Mouse (Mus musculus): ENCODE results near the gene Polr3c. TPM values are rescaled to one million over a fixed set of nuclear protein-coding genes. Genes with fewer than 3 reads are reported as not detected.

The Polr3c gene
- polyA plus RNA-seq, 1 experiment from 2014 or later, result 27.8 TPM

GRCm38 (mm10) chr3:96675171-96675570 is 52.3 kb downstream of the Polr3c start:
- 78% methylated on average over 3 of the region's 3 CpGs for WGBS
- no peak for ATAC-seq
- no peak for DNase-seq (ENCODE audit: low spot score)
- Histone ChIP-seq H3K4me2 (ENCODE audit: low read length) (no peak overlapping the region), H3K4me3 (ENCODE audit: low read depth, low read length) (no peak overlapping the region), H3K27ac (ENCODE audit: low read depth, low read length) (no peak overlapping the region), H3K9ac (ENCODE audit: low read length) (no peak overlapping the region), H3K36me3 (ENCODE audit: control insufficient read depth, insufficient read depth, low read length) (no peaks in the 10 kb centered on the region), H3K4me1 (ENCODE audit: control insufficient read depth, insufficient read depth, low read length) (no peaks in the 10 kb centered on the region), H3K9me3 (replicated peaks; ENCODE audit: control insufficient read depth, low read length) (no peaks in the 10 kb centered on the region), H3K27me3 (replicated peaks; ENCODE audit: control insufficient read depth, insufficient read depth, low read length) (no peaks in the 10 kb centered on the region; the same call in none of the 2 replicates)

GRCm38 (mm10) chr3:96674442-96674841 is 53.0 kb downstream of the Polr3c start:
- H3K36me3 ChIP-seq (ENCODE audit: control insufficient read depth, insufficient read depth, low read length), result no peaks in the 10 kb centered on the region
- no peak overlapping the region for H3K4me3 ChIP-seq (ENCODE audit: low read depth, low read length)
- no peak overlapping the region for H3K9ac ChIP-seq (ENCODE audit: low read length)
- no peaks in the 10 kb centered on the region; the same call in none of the 2 replicates for H3K27me3 ChIP-seq (replicated peaks; ENCODE audit: control insufficient read depth, insufficient read depth, low read length)
- DNase-seq (ENCODE audit: low spot score), result no peak
- no peak overlapping the region for H3K27ac ChIP-seq (ENCODE audit: low read depth, low read length)
- 77% methylated on average over 8 of the region's 8 CpGs for WGBS
- H3K4me2 ChIP-seq (ENCODE audit: low read length), result no peak overlapping the region
- H3K4me1 ChIP-seq (ENCODE audit: control insufficient read depth, insufficient read depth, low read length), result peaks cover 2% of the 10 kb centered on the region; the same call in 1 of the 2 replicates
- ATAC-seq, result no peak
- H3K9me3 ChIP-seq (replicated peaks; ENCODE audit: control insufficient read depth, low read length), result no peaks in the 10 kb centered on the region

- WGBS, result 67% methylated on average over 4 of the region's 4 CpGs
- no peaks in the 10 kb centered on the region for H3K9me3 ChIP-seq (replicated peaks; ENCODE audit: control insufficient read depth, low read length)
- no peaks in the 10 kb centered on the region for H3K36me3 ChIP-seq (ENCODE audit: control insufficient read depth, insufficient read depth, low read length)
- H3K27ac ChIP-seq (ENCODE audit: low read depth, low read length), result no peak overlapping the region
- peaks cover 2% of the 10 kb centered on the region; the same call in 1 of the 2 replicates for H3K4me1 ChIP-seq (ENCODE audit: control insufficient read depth, insufficient read depth, low read length)
- no peak overlapping the region for H3K4me3 ChIP-seq (ENCODE audit: low read depth, low read length)
- H3K27me3 ChIP-seq (replicated peaks; ENCODE audit: control insufficient read depth, insufficient read depth, low read length), result no peaks in the 10 kb centered on the region; the same call in none of the 2 replicates
- no peak overlapping the region for H3K9ac ChIP-seq (ENCODE audit: low read length)
- ATAC-seq (no peak), DNase-seq (ENCODE audit: low spot score) (no peak)
- H3K4me2 ChIP-seq (ENCODE audit: low read length), result no peak overlapping the region
Measured at GRCm38 (mm10) chr3:96673514-96673913, 53.9 kb downstream of the Polr3c start.

GRCm38 (mm10) chr3:96671519-96671918 is 55.9 kb downstream of the Polr3c start:
- no peak overlapping the region for H3K9ac ChIP-seq (ENCODE audit: low read length)
- 96% methylated on average over 5 of the region's 5 CpGs for WGBS
- no peaks in the 10 kb centered on the region; the same call in none of the 2 replicates for H3K27me3 ChIP-seq (replicated peaks; ENCODE audit: control insufficient read depth, insufficient read depth, low read length)
- H3K9me3 ChIP-seq (replicated peaks; ENCODE audit: control insufficient read depth, low read length), result no peaks in the 10 kb centered on the region
- ATAC-seq, result no peak
- no peak for DNase-seq (ENCODE audit: low spot score)
- no peak overlapping the region for H3K4me3 ChIP-seq (ENCODE audit: low read depth, low read length)
- H3K27ac ChIP-seq (ENCODE audit: low read depth, low read length), result no peak overlapping the region
- no peaks in the 10 kb centered on the region for H3K36me3 ChIP-seq (ENCODE audit: control insufficient read depth, insufficient read depth, low read length)
- peaks cover 2% of the 10 kb centered on the region; the same call in 1 of the 2 replicates for H3K4me1 ChIP-seq (ENCODE audit: control insufficient read depth, insufficient read depth, low read length)
- H3K4me2 ChIP-seq (ENCODE audit: low read length), result no peak overlapping the region

GRCm38 (mm10) chr3:96669727-96670468 is 57.5 kb downstream of the Polr3c start, which contains the start of gene Ankrd35:
TSS of gene Ankrd35 (plus strand) at chr3:96670131.
- DNase-seq (ENCODE audit: low spot score) (peak; percentile 81), ATAC-seq (peak; percentile 89)
- peak within 1 kb of the TSS; percentile 69 for H3K4me2 ChIP-seq (ENCODE audit: low read length)
- H3K9ac ChIP-seq (ENCODE audit: low read length), result peak within 1 kb of the TSS; percentile 52
- peak within 1 kb of the TSS; percentile 37 for H3K4me3 ChIP-seq (ENCODE audit: low read depth, low read length)
- H3K36me3 ChIP-seq (ENCODE audit: control insufficient read depth, insufficient read depth, low read length), result no peaks in the 10 kb centered on the region
- no peaks in the 10 kb centered on the region for H3K9me3 ChIP-seq (replicated peaks; ENCODE audit: control insufficient read depth, low read length)
- no peak within 1 kb of the TSS for H3K27ac ChIP-seq (ENCODE audit: low read depth, low read length)
- peaks cover 2% of the 10 kb centered on the region; the same call in 1 of the 2 replicates for H3K4me1 ChIP-seq (ENCODE audit: control insufficient read depth, insufficient read depth, low read length)
- no peaks in the 10 kb centered on the region; the same call in none of the 2 replicates for H3K27me3 ChIP-seq (replicated peaks; ENCODE audit: control insufficient read depth, insufficient read depth, low read length)
- WGBS, result 6% methylated on average over 35 of the region's 35 CpGs

GRCm38 (mm10) chr3:96668424-96669067 is 58.9 kb downstream of the Polr3c start:
- no peak for ATAC-seq

GRCm38 (mm10) chr3:96667316-96667715 is 60.1 kb downstream of the Polr3c start:
- H3K4me3 ChIP-seq (ENCODE audit: low read depth, low read length), result no peak overlapping the region
- ATAC-seq, result no peak
- no peak overlapping the region for H3K9ac ChIP-seq (ENCODE audit: low read length)
- peaks cover 2% of the 10 kb centered on the region; the same call in 1 of the 2 replicates for H3K4me1 ChIP-seq (ENCODE audit: control insufficient read depth, insufficient read depth, low read length)
- no peak overlapping the region for H3K4me2 ChIP-seq (ENCODE audit: low read length)
- no peaks in the 10 kb centered on the region for H3K36me3 ChIP-seq (ENCODE audit: control insufficient read depth, insufficient read depth, low read length)
- no peak for DNase-seq (ENCODE audit: low spot score)
- H3K9me3 ChIP-seq (replicated peaks; ENCODE audit: control insufficient read depth, low read length), result no peaks in the 10 kb centered on the region
- H3K27me3 ChIP-seq (replicated peaks; ENCODE audit: control insufficient read depth, insufficient read depth, low read length), result no peaks in the 10 kb centered on the region; the same call in none of the 2 replicates
- H3K27ac ChIP-seq (ENCODE audit: low read depth, low read length), result no peak overlapping the region
- WGBS, result 48% methylated on average over 1 of the region's 1 CpGs

More at GRCm38 (mm10) chr3:96668424-96669067, 58.9 kb downstream of the Polr3c start:
- peaks cover 2% of the 10 kb centered on the region; the same call in 1 of the 2 replicates for H3K4me1 ChIP-seq (ENCODE audit: control insufficient read depth, insufficient read depth, low read length)
- 95% methylated on average over 5 of the region's 5 CpGs for WGBS
- no peaks in the 10 kb centered on the region for H3K9me3 ChIP-seq (replicated peaks; ENCODE audit: control insufficient read depth, low read length)
- no peaks in the 10 kb centered on the region; the same call in none of the 2 replicates for H3K27me3 ChIP-seq (replicated peaks; ENCODE audit: control insufficient read depth, insufficient read depth, low read length)
- no peak overlapping the region for H3K4me2 ChIP-seq (ENCODE audit: low read length)
- no peaks in the 10 kb centered on the region for H3K36me3 ChIP-seq (ENCODE audit: control insufficient read depth, insufficient read depth, low read length)
- no peak overlapping the region for H3K4me3 ChIP-seq (ENCODE audit: low read depth, low read length)
- H3K9ac ChIP-seq (ENCODE audit: low read length), result no peak overlapping the region
- H3K27ac ChIP-seq (ENCODE audit: low read depth, low read length), result no peak overlapping the region
- DNase-seq (ENCODE audit: low spot score), result no peak

- Histone ChIP-seq H3K4me3 (ENCODE audit: low read depth, low read length) (no peak overlapping the region), H3K27me3 (replicated peaks; ENCODE audit: control insufficient read depth, insufficient read depth, low read length) (no peaks in the 10 kb centered on the region; the same call in none of the 2 replicates), H3K36me3 (ENCODE audit: control insufficient read depth, insufficient read depth, low read length) (no peaks in the 10 kb centered on the region), H3K9me3 (replicated peaks; ENCODE audit: control insufficient read depth, low read length) (no peaks in the 10 kb centered on the region), H3K4me2 (ENCODE audit: low read length) (no peak overlapping the region), H3K4me1 (ENCODE audit: control insufficient read depth, insufficient read depth, low read length) (peaks cover 2% of the 10 kb centered on the region; the same call in 1 of the 2 replicates), H3K27ac (ENCODE audit: low read depth, low read length) (no peak overlapping the region), H3K9ac (ENCODE audit: low read length) (no peak overlapping the region)
- ATAC-seq (no peak), DNase-seq (ENCODE audit: low spot score) (no peak)
- WGBS, result 92% methylated on average over 5 of the region's 5 CpGs
Measured at GRCm38 (mm10) chr3:96666916-96667315, 60.5 kb downstream of the Polr3c start.
